Mouse (Mus musculus): ENCODE results near the gene Dync2li1. TPM values are rescaled to one million over a fixed set of nuclear protein-coding genes. Genes with fewer than 3 reads are reported as not detected.

The Dync2li1 gene
- polyA plus RNA-seq, 1 experiment, result 2.2 TPM

GRCm38 (mm10) chr17:84696537-84696936 is 70.2 kb downstream of the Dync2li1 start:
- 73% methylated on average over 6 of the region's 6 CpGs for WGBS
- no peak for TF ChIP-seq CTCF (IDR thresholded peaks at IDR 0.05; ENCODE audit: control insufficient read depth, insufficient read depth, low read length)
- TF ChIP-seq POLR2A (IDR thresholded peaks at IDR 0.05; ENCODE audit: borderline replicate concordance, control insufficient read depth, low read depth, low read length), result no peak
- Histone ChIP-seq H3K4me1 (ENCODE audit: control insufficient read depth, insufficient read depth, low read length) (no peaks in the 10 kb centered on the region; the same call in 1 of the 2 replicates), H3K4me3 (replicated peaks; ENCODE audit: control insufficient read depth, low read depth, low read length) (no peak overlapping the region), H3K27ac (ENCODE audit: control insufficient read depth, insufficient read depth, low read depth, low read length, poor library complexity) (no peak overlapping the region)

- Histone ChIP-seq H3K27ac (ENCODE audit: control insufficient read depth, insufficient read depth, low read depth, low read length, poor library complexity) (no peak overlapping the region), H3K4me1 (ENCODE audit: control insufficient read depth, insufficient read depth, low read length) (no peaks in the 10 kb centered on the region; the same call in 1 of the 2 replicates), H3K4me3 (replicated peaks; ENCODE audit: control insufficient read depth, low read depth, low read length) (no peak overlapping the region)
- TF ChIP-seq CTCF (IDR thresholded peaks at IDR 0.05; ENCODE audit: control insufficient read depth, insufficient read depth, low read length) (peak; percentile 86), POLR2A (IDR thresholded peaks at IDR 0.05; ENCODE audit: borderline replicate concordance, control insufficient read depth, low read depth, low read length) (no peak)
- 27% methylated on average over 5 of the region's 5 CpGs for WGBS
Observed at GRCm38 (mm10) chr17:84698727-84699126, 72.4 kb downstream of the Dync2li1 start.

Other genes starting within 250 kb of the Dync2li1 start
- gene Thada, start 160.3 kb upstream of the Dync2li1 start, polyA plus RNA-seq (2011; ENCODE audit: insufficient read depth, insufficient read length, low replicate concordance, missing spikeins), result 4.0 and 5.3 TPM in 2 replicates
- 2.2 TPM in 2 replicates for gene Plekhh2, start 114.6 kb upstream of the Dync2li1 start, polyA plus RNA-seq (2011; ENCODE audit: insufficient read depth, insufficient read length, low replicate concordance, missing spikeins)
- not detected in 2 replicates for gene Abcg8, start 49.8 kb downstream of the Dync2li1 start, polyA plus RNA-seq (2011; ENCODE audit: insufficient read depth, insufficient read length, low replicate concordance, missing spikeins)
- 0.85 TPM in 1 of 2 replicates, not detected in the other for gene Abcg5, start 56.5 kb downstream of the Dync2li1 start, polyA plus RNA-seq (2011; ENCODE audit: insufficient read depth, insufficient read length, low replicate concordance, missing spikeins)
- gene Lrpprc, start 164.3 kb downstream of the Dync2li1 start, polyA plus RNA-seq (2011; ENCODE audit: insufficient read depth, insufficient read length, low replicate concordance, missing spikeins), result 14.1 and 27.6 TPM in 2 replicates